Mouse (Mus musculus) T-helper 2 cell (primary cell): ENCODE results near the gene Hilpda.

Experiments
- in situ Hi-C: fragments of 300-600 bp; cut with MboI, MseI; formaldehyde crosslinking; loops from one replicate; pipeline ENCODE4 v1.15.1; 2025; ENCODE audit warnings: high pct_unique_total_duplicates

Gene Hilpda

GRCm38 (mm10) chr6:29270961-29271360 lies 1.3 kb upstream of the Hilpda start:
- in situ Hi-C loops: no loop called here

- in situ Hi-C loops: loop anchor here (5.0 kb wide), 2 partner anchors 44 to 74 kb away; no protein-coding TSS in a partner anchor
These were observed 4.5 kb downstream of the Hilpda start for GRCm38 (mm10) chr6:29276746-29277145.

- in situ Hi-C loops: loop anchor here (5.0 kb wide), 2 partner anchors 46 to 76 kb away; no protein-coding TSS in a partner anchor
These were observed 6.4 kb downstream of the Hilpda start for GRCm38 (mm10) chr6:29278513-29279267.

GRCm38 (mm10) chr6:29279293-29279692 lies 7.0 kb downstream of the Hilpda start, which contains the start of gene Fam71f2:
Fam71f2 (plus strand) TSS chr6:29279593.
- in situ Hi-C loops: loop anchor here (5.0 kb wide), 2 partner anchors 47 to 77 kb away; no protein-coding TSS in a partner anchor

GRCm38 (mm10) chr6:29280671-29281070 lies 8.4 kb downstream of the Hilpda start:
- in situ Hi-C loops: loop anchor here (5.0 kb wide), 1 partner anchor 108 kb away; no protein-coding TSS in a partner anchor

GRCm38 (mm10) chr6:29286870-29287269 lies 14.6 kb downstream of the Hilpda start:
- in situ Hi-C loops: no loop called here

- in situ Hi-C loops: no loop called here
These were observed 15.2 kb downstream of the Hilpda start for GRCm38 (mm10) chr6:29287481-29287880.

GRCm38 (mm10) chr6:29287944-29288343 lies 15.7 kb downstream of the Hilpda start:
- in situ Hi-C loops: no loop called here

GRCm38 (mm10) chr6:29288651-29289050 lies 16.4 kb downstream of the Hilpda start:
- in situ Hi-C loops: no loop called here

GRCm38 (mm10) chr6:29299112-29299511 lies 26.8 kb downstream of the Hilpda start:
- in situ Hi-C loops: no loop called here

- in situ Hi-C loops: no loop called here
These were observed 31.0 kb downstream of the Hilpda start for GRCm38 (mm10) chr6:29303251-29303650.

- in situ Hi-C loops: no loop called here
These were observed 31.4 kb downstream of the Hilpda start for GRCm38 (mm10) chr6:29303726-29304125.

GRCm38 (mm10) chr6:29305462-29305861 lies 33.2 kb downstream of the Hilpda start:
- in situ Hi-C loops: no loop called here

- in situ Hi-C loops: no loop called here
These were observed 36.7 kb downstream of the Hilpda start for GRCm38 (mm10) chr6:29308846-29309605.

GRCm38 (mm10) chr6:29313690-29314202 lies 41.5 kb downstream of the Hilpda start:
- in situ Hi-C loops: no loop called here

- in situ Hi-C loops: no loop called here
These were observed 45.0 kb downstream of the Hilpda start for GRCm38 (mm10) chr6:29317286-29317685.

- in situ Hi-C loops: no loop called here
These were observed 45.7 kb downstream of the Hilpda start for GRCm38 (mm10) chr6:29317941-29318340.

GRCm38 (mm10) chr6:29318879-29319278 lies 46.6 kb downstream of the Hilpda start, which contains the start of gene Fam71f1:
Fam71f1 (plus strand) TSS chr6:29319140.
- in situ Hi-C loops: no loop called here

- in situ Hi-C loops: no loop called here
These were observed 49.3 kb downstream of the Hilpda start for GRCm38 (mm10) chr6:29321586-29321985.

- in situ Hi-C loops: no loop called here
These were observed 49.9 kb downstream of the Hilpda start for GRCm38 (mm10) chr6:29322147-29322546.

GRCm38 (mm10) chr6:29322735-29323134 lies 50.4 kb downstream of the Hilpda start:
- in situ Hi-C loops: no loop called here
